Mouse (Mus musculus) ovary, adult 18-20 months (tissue): Measurements from ENCODE around the gene Spata31d1d.
"Not testable (repeated sequence)": the region's sequence is repeated elsewhere in the genome, so short reads cannot be mapped to it uniquely, and the experiment has no call there.

Source experiments
- DNase-seq: peaks from one replicate; pipeline ENCODE4 v3.0.0; 2022; ENCODE audit warnings: low spot score, mixed read lengths

The Spata31d1d gene

GRCm38 (mm10) chr13:59728378-59729093 is 3.0 kb downstream of the Spata31d1d start:
- DNase-seq: peak; percentile 47

GRCm38 (mm10) chr13:59726139-59726867 is 5.2 kb downstream of the Spata31d1d start:
- no peak for DNase-seq

GRCm38 (mm10) chr13:59722089-59722488 is 9.5 kb downstream of the Spata31d1d start:
- not testable (repeated sequence) for DNase-seq

DNA sequence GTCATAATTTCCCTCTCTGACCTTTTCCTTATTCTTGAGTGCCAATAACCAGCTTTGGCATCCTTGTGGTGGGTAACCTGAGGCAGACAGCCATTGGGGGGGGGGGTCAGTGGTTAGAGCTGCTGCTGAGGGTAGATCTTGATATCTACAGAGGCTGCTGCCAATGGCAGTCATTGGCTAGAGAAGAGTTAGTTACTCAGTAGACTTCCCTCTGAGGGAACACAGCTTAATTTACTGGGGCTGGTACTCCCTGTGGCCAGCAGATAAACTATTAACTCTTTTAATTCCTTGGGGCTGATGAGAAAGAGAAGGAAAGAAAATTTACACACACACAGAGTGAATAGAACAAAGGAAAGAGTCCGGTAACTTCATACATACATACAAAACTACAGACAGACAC is 12.1 kb downstream of the Spata31d1d start:
- no peak for DNase-seq

DNA sequence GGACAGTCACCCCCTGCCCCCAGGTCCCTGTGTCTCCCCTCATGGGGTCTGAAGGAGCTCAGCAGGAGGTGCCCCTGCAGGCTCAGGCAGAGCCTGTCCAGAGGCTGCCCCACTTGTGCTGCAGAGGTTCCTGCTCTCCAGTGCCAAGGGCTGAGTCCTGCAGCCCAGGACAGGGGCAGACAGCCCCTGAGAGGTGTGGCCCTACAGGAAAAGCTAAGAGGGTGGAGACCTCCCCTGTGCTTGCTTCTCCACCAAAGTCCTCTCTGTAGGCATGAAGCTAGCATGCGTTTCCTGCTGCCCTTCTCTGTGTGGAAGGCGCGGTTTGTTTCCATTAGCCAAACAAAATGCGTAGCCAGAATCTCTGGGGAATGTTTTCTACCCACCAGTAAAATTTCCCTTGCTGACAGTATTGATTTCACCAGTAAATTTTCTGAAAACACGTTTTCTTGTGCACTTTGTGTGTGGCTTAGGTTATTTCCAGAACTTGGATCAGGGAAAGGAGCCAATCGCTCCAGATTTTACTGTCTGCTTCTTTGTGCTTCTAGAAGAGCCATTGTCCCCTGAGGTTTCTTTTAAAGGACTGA is 12.6 kb downstream of the Spata31d1d start:
- DNase-seq: not testable (repeated sequence)

DNA sequence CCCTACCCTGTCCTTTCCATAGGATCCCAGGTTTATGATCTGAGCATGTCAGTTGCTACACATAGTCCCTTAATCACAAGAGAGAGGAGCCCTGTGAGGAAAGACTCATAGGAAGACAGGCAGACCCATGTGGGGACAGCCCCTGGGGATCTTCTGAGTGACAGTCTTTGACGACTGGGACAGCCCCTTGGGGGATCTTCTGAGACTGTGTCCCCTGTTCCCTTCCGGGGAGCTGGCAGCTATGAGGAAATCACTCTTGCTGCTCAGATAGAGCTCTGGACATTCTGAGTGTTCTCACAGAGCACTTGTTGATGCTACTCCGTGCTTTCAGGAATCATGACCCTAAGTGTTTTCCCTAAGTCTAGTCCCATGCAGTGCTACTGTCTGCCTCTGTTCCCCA is 17.8 kb downstream of the Spata31d1d start:
- DNase-seq: no peak

DNA sequence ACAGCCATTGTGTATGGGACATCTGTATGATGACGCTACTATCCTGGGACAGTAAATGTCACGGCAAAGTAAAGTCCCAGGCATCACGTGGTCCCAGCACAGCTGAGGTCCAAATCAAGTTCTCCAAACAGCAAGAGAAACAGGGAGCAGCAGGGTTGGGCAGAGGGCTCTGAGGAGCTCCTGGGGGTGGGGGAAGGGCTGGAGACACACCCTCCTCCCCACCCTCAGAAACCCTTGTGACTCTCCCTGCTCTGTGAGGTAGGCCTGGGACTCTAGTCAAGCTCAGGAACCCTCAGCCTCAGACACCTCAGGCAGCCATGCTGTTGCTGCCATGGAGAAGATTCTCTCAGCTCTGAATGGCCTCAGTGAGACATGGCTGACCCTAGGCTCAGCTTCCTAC is 19.6 kb downstream of the Spata31d1d start, which contains the start of gene Spata31d1b:
Gene Spata31d1b, plus strand, starts transcription at position 301 of the 400 bp plus-strand sequence.
- not testable (repeated sequence) for DNase-seq

- no peak for DNase-seq
Observed at GRCm38 (mm10) chr13:59710230-59710629, 21.3 kb downstream of the Spata31d1d start, which contains the start of gene Spata31d1a. TSS of gene Spata31d1a (minus strand) at chr13:59710330.

GRCm38 (mm10) chr13:59704562-59704961 is 27.0 kb downstream of the Spata31d1d start:
- no peak for DNase-seq

DNA sequence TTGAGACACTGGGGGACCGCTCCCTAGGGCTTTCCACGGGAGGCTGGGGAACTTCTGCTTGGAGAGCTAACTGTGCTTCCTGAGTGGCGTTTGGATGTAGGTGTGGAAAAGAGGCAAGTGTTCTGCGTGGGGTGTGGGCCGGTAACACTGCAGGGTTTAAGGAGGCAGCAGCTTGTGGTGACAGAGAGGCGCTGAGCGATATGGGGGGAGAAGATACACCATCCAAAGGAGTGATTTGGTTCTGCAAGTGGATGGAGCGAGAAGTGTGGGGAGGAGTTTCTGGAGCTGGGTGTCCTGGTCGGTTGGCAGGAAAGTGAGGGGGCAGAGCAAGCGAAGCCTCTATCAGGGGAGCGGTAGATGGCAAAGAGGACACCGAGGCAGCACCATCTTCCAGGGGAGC is 28.0 kb downstream of the Spata31d1d start:
- DNase-seq: no peak

GRCm38 (mm10) chr13:59700137-59700536 is 31.4 kb downstream of the Spata31d1d start:
- DNase-seq: not testable (repeated sequence)

DNA sequence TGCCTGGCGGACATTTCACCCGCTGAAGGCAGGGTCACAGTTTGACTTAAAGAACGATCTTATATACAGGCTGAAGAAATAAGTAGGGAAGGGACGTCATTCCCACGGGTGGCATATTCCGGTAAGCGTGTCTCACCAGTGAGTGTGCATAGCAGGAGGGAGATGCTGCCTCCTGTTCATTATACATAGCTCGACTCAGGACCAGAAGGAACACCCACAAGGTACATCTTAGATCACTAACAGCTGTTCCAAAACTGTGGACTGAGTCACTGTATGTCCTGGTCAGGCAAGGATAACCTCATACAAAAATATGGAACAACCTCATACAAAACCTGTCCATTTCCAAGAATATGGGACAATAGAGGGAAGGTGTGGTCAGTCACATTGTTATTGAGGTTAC is 32.4 kb downstream of the Spata31d1d start:
- no peak for DNase-seq

DNA sequence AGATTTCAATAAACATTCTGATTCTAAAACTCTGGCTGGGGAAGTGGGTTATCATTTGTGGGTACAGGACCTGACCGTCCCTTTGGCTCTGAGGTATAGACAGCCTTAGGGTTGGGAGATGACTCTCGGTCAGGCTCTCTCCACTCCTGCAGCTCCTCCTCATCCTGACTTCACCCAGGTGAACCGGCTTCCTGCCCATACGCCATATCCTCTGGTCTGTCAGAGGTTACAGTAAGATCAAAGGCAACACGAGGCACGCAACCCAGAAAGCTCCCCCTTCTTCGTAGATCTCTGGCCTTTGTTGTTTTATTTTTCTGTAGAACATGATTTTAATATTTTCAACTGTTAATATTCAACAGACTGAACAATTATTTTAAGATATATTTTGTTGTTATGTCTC is 35.8 kb downstream of the Spata31d1d start:
- DNase-seq: no peak

DNA sequence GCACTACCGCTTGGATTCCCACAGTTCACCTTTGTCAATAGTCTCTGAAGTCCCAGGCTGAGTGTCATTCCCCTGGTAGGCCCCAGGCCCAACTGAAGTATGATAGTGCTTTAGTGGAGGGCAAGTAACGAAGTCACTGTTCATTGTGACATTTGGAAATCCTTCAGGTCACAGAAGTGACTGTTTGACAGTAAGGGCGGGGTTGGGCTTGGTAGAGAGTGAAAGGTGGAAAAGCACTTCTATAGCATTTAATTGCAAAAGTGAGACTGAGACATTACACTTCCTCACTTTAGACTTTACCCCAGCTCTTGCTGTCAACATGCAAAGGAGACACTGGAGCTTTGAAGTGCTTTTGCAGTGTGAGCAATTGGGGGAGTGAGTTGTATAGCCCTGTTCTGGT is 37.5 kb downstream of the Spata31d1d start, which contains the start of gene 4921517D22Rik:
Gene 4921517D22Rik, minus strand, starts transcription at position 101 of the 400 bp plus-strand sequence.
- no peak for DNase-seq

DNA sequence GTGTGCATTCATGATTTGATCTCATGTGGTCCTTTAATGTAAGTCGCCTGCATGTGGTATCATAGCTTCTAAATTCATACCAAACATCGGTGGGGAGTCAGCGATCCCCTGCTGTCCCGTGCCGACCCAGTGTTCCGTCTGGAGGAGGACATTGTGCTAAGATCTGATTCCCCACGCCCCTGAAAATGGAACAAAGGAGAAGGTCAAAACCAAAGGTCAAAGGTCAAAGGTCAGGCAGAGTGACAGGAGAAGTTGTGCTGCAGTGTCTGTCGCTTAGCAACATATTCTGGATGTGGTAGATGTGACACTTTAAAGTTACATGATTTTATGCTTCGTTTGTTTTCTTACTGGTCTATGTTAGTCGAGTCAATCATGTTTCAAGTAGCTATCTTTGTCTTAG is 40.1 kb downstream of the Spata31d1d start:
- DNase-seq: no peak

- DNase-seq: no peak
Observed at GRCm38 (mm10) chr13:59690576-59690975, 41.0 kb downstream of the Spata31d1d start.

DNA sequence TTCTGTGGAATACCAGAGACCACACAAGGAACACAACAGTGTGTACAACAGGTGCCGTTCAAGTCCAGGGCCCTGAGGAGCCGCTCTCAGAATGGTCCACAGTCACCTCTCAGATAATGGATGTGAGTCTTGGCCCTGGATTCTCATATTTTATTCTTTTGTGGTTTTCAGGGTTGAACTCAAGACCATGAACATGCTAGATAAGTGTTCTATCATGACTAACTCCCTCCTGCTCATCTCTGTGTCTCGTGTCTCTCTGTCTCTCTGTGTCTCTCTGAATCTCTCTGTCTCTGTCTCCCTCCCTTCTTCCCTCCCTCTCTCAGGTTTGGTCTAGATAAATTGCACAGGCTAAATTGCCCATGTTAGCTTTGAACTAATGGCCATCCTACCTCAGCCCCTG is 41.7 kb downstream of the Spata31d1d start:
- DNase-seq: no peak

- no peak for DNase-seq
Observed at GRCm38 (mm10) chr13:59689313-59689712, 42.2 kb downstream of the Spata31d1d start.

DNA sequence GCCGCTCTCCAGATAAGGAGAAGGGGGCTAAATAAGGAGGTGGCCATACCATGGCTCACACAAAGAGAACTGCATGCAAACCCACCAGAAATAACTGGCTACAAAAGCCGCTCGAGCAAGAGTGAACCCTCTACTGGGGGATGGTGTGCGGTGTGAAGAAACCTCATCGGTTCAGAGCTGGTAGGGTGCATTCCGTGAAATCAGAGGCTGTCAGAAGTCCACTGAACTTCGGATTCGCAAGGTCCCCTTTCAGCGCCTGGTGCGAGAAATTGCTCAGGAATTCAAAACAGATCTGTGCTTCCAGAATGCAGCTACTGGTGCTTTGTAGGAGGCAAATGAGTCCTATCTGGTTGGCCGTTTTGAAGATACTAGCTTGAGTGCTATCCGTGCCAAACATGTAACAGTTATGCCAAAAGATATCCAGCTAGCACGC is 43.2 kb downstream of the Spata31d1d start:
- peak; percentile 11 for DNase-seq

- DNase-seq: no peak
Observed at GRCm38 (mm10) chr13:59685236-59685635, 46.3 kb downstream of the Spata31d1d start.

GRCm38 (mm10) chr13:59682629-59683028 is 48.9 kb downstream of the Spata31d1d start:
- DNase-seq: no peak

DNA sequence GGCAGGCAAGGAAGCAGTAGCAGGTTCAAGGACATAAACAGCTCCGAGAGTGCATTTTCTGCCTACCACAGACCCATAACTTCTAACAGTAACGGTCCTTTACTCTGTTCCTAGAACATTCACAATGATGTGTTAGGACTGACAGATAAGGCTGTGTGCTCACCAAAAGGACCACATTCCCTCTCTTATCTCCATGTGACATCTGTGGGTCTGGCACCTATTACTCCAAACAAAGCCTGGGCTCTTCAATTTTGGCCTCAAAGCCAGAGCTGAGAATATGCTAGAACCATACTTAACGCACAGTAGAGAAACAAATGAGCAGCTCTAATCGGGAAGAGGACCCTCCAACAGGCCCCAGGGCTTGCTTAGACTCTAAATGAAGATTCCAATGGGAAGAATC is 51.6 kb downstream of the Spata31d1d start:
- DNase-seq: no peak

DNA sequence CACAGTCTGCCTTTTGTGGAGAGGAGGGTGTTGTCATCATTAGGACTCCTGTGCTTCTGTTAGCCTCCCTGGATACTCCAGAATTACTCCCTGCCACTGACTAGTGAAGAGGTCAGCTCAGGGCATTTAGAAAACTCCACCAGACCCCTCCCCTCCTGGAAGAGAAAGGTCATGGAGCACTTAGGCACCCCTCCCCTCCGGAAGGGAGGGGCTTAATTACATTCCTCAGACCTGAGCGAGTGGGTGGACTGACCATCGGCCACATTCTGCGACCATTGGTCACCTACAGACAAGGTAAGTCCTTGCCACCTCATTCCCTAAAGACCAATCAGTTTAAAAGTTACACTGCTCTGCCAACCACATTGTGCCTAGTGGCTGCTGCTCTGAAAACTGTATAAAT is 52.2 kb downstream of the Spata31d1d start:
- DNase-seq: no peak
